Mouse (Mus musculus): ENCODE data around the gene Tlr6.

Gene Tlr6

DNA sequence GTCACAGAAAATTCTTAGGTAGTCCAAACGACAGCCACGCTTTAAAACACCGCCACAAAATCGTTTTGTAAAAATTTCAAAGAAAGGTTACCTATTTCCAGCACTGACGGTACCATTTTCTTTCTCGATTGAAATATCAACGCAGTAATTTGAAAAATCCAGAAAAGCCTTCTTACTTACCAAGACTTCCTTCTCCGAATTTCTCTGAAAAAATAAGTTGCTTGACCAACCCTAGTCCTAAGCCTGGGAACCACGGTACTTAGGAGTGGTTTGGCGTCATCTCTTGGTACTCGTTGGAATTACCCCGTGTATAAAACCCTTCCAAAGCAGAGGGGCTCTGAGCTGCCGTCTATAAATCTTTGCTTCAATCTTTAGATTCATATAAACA, at the start of gene Tlr6:
Gene Tlr6 (minus strand): TSS at position 255 of the 388 bp plus-strand sequence.
- DNase-seq (ENCODE audit: low spot score in 2 of 2): peak; percentile 31 to 46

DNA sequence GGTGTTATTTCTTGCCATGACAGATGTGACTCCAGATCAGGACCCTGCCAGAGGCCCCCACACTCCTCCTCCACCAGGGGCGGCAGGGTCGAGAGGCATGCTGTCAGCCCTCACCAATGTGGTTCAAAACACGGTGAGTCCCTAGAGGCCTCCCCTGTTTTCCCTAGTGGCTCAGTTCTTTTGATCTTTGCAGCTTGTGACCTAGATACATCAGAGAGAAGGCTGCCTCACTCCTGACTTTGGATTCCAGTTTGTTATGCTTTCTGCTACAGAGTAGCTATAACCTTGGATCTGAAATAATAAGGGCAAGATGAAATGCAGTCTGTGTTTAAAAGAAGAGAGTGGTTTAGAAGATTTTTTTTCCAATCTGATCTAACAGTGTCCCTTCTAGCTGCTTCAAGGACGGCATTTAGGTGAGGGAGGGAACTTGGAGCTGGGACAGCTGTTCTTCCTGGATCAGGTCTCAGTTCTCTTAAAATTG, 46.2 kb upstream of the Tlr6 start:
- DNase-seq (ENCODE audit: low spot score in 2 of 2): no peak

DNA sequence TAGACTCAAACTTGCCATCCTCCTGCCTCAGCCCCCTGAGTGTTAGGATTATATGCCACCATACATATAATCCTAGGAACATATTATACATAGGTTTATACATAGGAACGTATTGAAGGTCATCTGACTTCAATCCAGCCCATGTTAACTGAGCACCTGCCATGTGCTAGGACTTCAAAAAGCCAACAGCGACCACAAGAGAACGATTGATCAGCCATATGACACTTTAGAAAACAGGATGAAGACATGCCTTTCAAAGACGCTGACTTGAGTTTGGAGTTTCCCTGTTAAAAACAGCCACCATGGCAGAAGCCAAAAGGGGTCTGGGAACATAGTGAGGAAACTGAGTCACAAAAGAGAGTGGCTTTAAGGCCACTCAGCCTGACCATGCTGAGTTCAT, 45.4 kb upstream of the Tlr6 start:
- no peak for DNase-seq (ENCODE audit: low spot score in 2 of 2)

DNA sequence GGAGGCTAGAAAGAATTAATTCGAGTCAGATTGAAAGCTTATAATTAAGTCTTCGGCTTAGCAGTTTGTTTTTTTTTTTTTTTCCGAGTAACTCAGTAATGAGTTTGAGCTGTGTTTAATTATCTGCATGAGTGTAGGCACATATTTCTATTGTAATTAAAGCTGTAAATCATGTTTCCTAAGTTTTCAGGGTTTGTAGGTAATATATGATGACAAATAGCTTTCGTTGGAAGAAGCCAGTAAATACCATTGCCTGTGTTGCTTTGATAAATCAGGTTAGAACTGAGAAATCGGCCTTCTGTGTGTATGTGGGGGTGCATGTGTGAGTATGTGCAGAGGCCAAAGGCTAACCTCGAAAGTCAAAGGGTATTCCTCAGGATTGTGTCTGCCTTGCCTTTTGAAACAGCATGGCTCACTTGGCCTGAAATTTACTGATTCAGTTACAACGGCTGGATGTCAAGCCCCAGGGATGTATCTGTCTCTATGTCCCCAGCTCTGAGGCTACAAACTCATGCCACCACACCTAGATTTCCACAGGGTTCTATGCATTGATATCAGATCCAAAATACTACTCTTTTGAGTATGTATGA, 44.1 kb upstream of the Tlr6 start:
- no peak for DNase-seq (ENCODE audit: low spot score in 2 of 2)

DNA sequence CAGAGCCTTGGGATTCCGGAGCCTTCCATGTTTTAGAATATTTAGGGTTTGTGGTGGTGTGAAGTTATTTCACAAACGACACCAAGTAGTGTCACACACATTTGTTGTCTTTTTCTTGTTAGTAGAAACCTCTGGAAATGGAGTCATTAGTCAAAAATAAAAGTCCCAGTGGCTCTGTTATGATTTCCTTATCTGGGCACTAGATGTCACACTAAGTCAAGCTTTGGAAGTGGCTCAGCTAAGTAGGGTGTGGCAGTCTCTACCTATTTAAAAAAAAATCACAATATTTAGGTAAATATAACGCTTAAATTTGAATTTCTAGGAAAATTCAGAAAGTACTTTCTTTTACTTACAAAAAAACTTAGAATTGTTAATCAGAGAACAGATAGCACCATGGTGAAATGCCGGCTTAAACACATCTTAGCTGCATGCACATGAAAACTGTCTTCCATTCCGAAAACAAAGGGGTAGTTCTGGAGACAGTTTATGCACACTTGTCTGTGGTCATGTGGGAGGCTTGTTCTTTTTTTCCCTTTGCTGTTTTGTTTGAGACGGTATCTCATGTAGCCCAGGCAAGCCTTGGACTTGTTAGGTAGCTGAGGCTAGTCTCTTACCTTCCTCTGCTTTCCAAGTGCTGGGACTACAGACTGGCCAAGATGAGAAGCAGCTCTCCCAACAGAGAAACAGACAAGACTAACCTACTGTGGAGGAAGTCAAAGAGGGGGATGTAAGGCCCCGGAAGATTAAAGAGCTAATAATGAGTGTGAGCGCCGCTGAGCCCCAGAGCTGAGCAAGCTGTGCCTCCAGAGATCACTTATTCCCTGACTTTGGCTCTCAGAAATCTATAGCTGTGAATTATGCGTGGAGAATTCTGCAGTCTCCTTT, 43.3 kb upstream of the Tlr6 start:
- no peak for DNase-seq (ENCODE audit: low spot score in 2 of 2)

DNA sequence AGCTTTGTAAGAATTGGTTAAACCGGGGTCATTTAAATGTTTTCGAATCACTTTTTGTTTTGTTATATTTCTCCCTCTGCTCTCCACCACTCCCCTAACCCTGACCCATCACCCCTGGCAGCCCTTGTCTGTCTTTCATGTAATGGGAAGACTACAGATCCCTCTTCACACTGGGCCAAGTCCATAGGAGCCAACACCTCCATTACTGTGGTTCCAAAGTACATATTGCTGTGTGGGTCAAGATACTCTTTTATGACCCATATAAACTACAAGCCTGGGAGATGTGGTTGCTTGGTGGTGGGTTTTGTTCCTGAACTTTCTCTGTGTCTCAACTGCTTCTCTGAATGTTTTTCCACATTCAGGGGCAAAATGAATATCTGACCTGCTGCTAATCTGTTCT, 35.5 kb upstream of the Tlr6 start:
- no peak for DNase-seq (ENCODE audit: low spot score in 2 of 2)

DNA sequence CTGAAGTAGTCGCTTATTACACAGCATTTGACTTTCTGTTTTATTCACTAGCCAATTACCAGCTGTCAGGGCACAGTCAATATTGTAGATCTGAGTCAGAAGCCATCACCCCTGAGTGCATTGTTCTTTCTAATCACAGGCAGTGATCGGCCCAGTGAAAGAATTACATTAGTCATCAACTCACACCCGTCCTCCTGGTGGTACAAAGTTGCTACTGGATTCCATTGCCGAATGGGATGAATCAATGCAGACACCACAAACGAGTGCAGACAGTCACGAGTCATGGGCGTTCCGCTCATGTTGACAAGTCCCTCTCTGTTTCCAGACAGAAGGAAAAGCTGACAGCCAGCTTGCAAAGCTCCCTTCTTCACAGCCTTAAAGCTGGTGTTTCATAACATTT, 32.6 kb upstream of the Tlr6 start:
- DNase-seq (ENCODE audit: low spot score in 2 of 2): no peak

DNA sequence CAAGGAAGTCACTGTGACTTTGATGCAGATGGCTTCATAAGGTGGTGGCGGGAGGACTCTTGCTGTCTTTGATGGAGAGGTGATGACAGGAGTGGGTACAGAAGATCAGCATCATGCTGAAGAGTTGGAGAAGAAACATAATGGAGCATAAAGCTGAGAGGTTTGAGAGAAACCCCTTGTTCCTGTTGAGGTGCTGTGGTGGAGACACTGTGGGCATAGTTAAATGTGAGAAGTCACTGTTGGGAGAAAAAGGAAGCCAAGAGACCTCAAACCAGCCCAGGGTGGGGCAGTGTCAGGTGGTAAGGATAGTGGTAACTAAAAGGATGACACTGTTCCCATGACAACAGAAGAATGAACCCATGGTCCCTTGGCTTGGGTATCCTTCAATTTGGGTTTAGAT, 30.0 kb upstream of the Tlr6 start:
- no peak for DNase-seq (ENCODE audit: low spot score in 2 of 2)

DNA sequence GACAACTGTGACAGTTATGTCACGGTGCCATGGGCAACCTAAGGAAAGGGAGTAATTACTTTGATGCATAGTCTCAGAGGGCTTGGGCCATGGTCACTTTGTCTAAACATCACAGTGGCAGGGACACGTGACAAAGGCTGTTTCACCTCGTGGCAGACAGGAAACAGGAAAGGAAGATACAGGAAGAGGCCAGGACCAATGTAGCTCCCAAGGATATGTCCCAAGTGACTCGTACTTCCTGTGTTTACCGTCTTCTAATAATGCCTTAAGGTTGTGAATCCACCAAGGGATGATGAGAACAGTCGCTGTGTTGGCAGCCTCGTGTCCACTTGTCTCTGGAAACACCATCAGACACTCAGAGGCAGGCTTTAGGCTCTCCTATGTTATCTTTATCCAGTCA, 26.1 kb upstream of the Tlr6 start:
- DNase-seq (ENCODE audit: low spot score in 2 of 2): no peak

DNA sequence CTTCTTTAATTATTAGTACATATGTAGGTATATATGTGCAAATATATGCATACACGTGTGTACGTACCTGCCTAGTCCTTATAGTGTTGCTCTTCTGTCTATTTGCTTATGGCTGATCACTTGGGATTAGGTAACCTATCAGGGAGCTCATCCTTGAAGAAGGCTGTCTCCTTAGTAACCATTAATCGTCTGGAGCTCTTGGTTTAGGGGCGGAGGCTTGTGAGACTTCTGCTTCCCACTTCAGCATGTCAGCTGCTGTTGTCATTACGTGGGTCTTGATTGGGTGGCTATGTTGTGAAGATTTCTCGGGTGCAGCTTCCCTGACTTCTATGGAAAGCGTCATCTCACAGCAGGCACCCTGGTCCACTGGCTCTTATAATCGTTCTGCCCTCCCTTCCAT, 17.2 kb upstream of the Tlr6 start:
- no peak for DNase-seq (ENCODE audit: low spot score in 2 of 2)

DNA sequence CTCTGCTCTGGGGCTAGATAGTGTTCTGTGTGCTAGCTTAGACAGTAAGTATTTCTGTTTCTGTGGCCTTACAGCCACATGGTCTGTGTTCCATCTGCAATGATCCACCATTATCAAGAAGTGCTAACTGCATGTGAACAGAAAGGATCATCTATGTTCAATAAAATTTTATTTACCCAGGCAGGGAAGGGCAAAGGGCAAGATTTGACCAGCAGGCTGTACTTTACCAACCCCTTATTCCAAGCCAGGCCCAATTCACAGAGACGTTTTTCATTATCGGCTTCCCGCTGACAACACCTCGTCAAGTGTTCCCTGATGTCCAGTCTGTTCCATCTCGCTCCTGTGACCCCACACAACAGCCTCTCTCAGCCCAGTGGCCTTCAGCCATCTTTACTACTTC, 15.2 kb upstream of the Tlr6 start:
- no peak for DNase-seq (ENCODE audit: low spot score in 2 of 2)

DNA sequence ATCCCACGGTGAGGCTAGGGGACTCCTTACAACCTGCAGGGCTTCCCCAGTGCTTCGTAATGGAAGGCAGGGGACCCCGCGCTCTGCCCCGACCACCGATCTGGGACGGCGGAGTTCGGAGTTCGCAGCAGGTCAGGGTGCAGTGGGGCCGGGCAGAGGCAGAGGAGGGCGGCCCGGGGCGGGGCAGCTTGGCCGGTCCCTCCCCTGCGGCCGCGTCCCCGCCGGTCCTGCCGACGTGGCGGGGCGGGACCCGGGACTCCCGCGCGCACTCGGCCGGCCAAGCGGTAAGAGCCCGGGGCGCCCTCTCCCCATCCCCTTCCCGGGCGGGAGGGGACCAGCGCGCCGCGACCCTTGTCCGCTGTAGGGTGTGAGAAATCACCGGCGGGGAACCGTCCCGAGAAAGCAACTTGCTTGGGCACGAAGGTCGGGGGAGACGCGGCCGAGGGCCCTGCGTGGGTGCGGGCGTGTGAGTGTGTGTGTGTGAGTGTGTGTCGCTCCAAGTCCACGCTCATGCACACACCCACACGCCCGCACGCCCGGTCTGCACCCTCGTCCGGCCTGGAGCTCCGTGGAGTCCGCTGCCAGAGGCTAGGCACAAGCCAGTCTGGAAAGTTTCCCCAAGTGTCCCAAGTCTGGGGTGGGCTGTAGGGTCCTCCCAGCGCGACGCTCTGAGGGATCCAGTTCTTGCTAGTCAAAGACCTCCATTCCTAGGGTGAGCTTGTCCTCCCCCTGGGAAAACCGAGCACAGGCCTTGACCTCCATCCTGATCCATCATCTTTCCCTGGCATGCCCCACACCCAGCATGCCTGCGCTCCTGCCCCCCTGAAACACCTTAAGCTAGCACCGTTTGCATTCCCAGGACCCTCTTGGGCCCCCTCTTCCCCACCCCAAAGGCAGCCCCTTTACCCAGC, 10.2 kb upstream of the Tlr6 start, which contains the start of gene Fam114a1:
Gene Fam114a1 (plus strand): TSS at position 211 of the 911 bp plus-strand sequence.
- DNase-seq (ENCODE audit: low spot score in 2 of 2): peak in 1 of 2 experiments; percentile 30

DNA sequence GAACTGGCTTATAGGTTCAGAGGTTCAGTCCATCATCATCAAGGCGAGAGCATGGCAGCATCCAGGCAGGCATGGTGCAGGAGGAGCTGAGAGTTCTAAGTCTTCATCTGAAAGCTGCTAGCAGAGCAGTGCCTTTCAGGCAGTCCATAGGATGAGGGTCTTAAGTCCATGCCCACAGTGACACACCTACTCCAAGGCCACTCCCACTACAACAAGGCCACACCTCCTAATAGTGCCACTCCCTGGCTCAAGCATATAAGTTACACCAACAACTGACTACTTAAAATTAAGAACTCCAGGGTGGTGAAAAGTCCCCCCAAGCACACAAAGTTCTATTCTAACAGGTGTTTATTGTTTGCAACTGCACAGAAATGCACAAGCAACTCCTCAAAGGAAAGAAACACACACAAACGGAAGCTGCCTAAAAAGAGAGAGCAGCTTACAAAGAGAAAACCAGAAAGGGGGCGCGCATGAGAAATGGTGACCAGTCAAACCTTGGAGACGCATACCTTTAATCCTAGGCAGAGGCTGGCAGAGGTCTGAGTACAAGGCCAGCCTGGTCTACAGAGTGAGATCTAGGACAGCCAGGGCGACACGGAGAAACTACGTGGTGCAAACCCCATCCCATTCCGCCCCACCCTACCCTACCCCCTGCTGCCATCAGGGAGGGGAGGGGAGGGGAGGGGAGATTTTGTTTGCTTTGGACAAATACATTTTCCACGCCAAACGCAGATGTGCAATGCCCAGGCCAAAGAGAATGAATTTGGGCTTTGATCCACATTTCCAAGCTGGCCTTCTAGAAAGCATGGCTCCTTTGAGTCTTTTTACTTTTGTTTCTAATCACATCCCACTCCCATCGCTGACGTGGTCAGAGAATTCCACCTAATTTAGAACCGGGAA, 9.3 kb upstream of the Tlr6 start:
- no peak for DNase-seq (ENCODE audit: low spot score in 2 of 2)

DNA sequence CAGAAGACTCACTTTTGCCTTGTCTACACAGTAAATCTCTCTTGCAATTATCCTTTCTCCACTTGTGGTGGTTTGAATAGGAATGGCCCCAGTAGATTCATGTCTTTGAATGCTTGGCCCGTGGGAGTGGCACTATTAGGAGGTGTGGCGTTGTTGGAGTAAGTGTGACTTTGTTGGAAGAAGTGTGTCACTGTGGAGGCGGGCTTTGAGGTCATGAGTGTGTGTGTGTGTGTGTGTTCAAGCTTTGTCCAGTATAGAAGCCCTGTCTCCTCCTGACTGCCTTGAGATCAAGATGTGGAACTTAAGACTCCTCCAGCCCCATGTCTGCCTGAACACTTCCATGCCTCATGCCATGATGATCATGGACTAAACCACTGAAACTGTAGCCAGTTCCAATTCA, 3.8 kb upstream of the Tlr6 start:
- no peak for DNase-seq (ENCODE audit: low spot score in 2 of 2)

DNA sequence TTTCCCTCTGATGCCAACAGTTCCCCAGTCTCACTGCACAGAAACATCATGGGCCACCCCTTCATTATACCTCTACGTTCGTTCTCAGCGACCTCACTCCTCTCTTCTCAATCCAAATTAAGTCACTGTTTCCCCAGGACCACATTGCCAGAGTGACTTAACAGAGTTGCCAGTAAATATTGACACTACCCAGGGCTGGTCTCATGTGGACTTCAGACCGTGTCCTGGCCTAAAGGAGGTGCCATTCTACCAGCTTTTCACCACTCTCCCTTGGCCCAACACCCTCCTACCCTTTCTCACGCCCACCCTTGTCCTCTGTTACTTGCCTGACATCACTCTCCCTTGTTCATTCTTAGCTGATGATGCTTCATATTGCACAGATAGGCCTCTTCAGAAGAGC, 3.4 kb upstream of the Tlr6 start:
- DNase-seq (ENCODE audit: low spot score in 2 of 2): no peak

DNA sequence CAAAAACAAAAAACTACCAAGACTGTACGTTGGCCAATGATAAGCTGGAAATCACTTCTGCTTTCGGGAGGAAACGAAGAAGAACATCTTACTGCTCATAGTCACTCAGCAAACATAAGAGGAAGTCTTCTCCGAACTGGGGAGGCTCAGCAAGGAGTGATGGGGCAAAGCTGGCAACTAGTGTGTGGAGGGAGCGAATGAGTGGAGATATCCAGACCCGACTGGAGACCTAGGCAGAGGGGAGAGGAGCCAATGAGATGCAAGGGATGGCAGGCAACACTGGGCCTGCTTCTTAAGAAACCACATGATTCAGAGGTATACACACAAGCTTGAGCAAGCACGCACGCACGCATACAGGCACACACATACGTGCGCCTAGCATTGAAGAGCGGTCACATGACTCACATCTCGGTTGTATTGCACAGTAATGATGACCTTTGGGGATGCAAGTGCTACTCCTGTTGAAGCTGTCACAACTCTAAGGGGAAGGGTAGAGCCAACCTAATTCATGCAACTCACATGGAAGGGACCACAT, 1.0 kb upstream of the Tlr6 start:
- DNase-seq (ENCODE audit: low spot score in 2 of 2): no peak

DNA sequence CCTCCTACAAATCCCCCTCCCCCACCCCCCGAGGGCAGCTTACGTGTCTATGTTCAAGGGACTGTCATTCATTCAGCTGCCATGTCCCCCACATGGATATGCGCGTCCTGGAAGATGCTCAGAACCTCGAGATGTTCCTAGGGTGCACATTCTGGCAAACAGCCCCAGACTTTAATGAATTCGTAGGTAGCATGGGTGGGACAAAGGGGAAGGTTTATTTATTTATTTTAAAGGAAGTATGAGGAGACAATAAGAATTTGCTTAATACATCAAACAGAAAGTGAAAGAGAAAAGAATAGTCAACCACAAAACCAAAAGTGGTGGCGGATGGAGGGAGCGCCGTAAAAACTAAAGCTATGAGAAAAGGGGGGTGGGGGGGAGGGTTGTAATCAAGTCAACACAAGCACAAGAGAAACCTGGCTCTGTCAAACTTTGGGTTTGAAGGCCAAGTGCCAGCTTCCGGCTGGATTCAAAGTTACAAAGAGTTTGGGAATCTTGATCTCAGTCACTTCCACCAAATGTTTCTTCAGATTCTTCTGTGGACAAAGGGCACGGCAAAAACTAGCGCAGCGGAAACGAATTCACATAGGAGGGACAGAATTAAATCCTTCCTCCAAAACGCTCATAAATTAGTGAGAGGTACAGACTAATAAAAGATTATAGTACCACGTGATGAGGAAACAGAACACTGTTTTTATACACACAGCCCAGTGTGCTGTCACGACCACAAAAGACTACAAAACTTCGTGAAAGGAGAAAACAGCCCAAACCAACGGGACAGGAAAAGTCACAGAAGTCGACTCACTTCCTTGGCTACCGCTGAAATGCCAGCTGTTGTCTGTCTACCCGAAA, 680 bp downstream of the Tlr6 start:
- DNase-seq (ENCODE audit: low spot score in 2 of 2): no peak

DNA sequence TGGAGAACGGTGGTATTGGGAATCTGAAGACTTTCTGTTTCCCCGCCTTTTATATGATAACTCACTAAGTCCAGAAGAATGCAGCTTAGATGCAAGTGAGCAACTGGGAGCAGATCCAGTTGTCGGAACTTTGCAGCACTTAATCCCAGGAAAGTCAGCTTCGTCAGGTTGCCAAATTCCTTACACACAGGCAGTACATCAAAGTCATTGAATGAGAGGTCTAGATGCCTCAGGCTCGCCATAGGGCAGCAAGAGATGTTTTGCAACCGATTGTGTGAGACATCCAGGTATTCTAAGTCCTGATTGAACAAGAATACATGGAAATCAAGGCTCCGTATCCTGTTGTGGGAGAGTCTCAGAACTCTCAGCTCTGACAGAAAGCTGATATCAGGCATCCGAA, 5.0 kb downstream of the Tlr6 start:
- DNase-seq (ENCODE audit: low spot score in 2 of 2): no peak

DNA sequence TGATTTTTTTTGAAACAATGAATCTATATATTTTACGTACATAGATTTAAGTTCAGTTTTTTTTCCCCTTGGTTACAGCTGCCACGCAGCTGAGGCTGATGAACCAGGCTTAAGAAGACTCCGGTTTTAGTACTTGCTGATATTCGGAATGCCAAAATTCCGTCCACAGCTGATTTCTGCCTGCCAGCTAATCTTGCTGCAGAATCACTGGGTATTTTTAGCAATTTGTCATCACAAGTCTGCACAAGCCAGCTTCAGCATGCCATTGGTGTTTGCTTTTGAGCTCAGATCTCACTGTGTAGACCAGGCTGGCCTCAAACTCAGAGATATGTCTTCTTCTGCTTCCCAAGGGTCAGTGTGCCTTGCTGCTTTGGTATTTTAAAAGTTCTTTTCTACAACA, 8.4 kb downstream of the Tlr6 start:
- no peak for DNase-seq (ENCODE audit: low spot score in 2 of 2)

DNA sequence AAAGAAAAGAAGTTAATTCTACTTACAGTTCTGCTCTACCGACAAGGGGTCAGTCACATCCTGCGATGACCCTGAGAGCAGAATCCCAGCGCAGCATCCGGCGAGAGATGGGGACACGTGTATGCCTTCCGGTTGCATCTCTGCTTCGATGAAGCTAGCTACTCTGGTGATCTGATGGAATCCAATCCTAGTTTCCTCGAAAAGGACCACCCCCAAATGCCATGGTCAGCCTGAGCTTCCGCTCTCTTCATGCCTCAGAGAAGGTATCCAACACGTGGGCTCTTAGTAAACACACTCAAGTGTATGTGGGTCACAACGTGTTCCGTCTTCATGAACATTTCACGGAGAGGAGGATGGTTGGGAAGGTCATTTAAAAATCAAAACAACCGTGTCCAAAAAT, 27.1 kb downstream of the Tlr6 start:
- DNase-seq (ENCODE audit: low spot score in 2 of 2): no peak
